Mouse (Mus musculus) granulocyte monocyte progenitor cell, adult 5-6 weeks (primary cell): ENCODE results near the gene Elp5. TPM values are rescaled to one million over a fixed set of nuclear protein-coding genes. Genes with fewer than 3 reads are reported as not detected.
A peak's percentile ranks its signal among the peaks of the same experiment; 100 is the strongest.
"Not testable (repeated sequence)": the region's sequence is repeated elsewhere in the genome, so short reads cannot be mapped to it uniquely, and the experiment has no call there.

Experiments
- ATAC-seq: replicated peaks from 2 replicates; pipeline ENCODE4 v1.8.0; 2016; ENCODE audit warnings: mild to moderate bottlenecking, moderate TSS enrichment, inconsistent platforms; ENCODE audit not compliant: poor library complexity, severe bottlenecking
- total RNA-seq, 2 experiments: library from RNA; stranded (forward) in 1 of 2; stranded (reverse) in 1 of 2; fragments of 200-712, 200-1000 nt in 1 of 2; fragments of >200 nt in 1 of 2; fragmentation: Nextera tagmentation in 1 of 2; gene quantifications; 2 replicates each; pipeline ENCODE4 v1.2.3; 2014 to 2017

Elp5 gene
- total RNA-seq, 2 experiments from 2014 or later: 59.4 to 77.5 TPM

DNA sequence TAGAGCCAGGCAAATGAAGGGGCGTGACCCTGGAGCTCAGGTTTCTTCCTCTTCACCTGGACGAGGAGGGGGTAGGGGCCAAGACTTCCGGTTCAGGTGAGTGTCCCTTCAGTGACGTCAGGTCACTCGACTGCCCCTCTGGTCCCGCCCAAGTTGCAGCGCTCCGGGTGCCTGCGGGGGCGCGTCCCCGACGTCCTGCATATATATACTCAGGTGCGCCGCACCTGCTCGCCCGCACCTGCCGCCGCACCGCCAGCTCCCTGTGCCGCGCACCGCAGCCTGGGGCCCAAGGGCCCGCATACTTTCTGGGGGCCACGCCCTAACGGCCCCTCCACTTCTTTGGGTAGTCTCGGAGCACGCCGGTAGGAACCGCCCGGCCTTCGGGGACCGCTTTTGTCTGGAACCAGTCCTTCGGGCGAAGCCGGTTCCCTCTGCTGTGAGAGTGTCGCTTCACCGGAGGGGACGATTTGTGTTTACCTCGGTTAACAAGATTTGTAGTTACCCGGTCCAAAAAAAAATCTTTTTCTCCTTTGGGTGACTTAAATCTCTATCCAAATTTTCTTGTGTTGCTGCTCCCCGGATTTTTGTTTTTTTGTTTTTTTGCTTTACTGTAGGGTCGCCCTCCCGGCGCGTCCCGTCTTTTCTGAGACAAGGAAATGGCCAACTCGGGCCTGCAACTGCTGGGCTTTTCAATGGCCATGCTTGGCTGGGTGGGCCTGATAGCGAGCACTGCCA lies 16.9 kb downstream of the Elp5 start:
- ATAC-seq: no peak

DNA sequence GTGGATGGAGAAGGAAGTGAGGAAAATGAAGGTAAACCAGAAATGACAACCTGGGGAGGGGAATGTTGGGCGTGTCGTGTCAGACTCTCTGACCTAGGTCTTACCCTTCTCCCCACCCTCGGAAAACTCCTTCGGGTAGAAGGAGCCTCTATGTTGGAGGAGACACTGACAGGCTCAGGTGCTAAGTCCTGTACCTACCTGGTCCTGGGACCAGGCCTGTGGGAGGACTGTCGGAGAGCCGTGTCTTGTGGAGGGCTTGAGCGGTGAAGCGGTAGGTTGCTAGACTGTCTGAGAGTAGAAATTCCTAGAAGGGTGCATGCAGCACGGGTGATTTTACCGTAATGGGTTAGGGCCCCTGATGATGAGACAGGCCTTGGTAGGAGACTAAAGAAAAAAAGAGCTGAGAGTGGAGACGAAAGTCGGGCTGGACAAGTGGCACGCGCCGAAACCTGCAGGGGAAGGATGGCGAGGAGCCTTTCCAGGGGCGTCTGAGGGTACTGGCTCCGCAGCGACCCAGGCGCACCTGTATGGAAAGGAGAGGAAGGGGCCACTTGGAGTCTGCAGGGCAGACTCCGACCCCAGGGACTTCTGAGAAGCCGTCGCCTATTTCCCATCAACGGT lies 17.6 kb downstream of the Elp5 start, which contains the start of gene Cldn7:
Cldn7 (plus strand) TSS at position 130 of the 621 bp plus-strand sequence.
- ATAC-seq: no peak

DNA sequence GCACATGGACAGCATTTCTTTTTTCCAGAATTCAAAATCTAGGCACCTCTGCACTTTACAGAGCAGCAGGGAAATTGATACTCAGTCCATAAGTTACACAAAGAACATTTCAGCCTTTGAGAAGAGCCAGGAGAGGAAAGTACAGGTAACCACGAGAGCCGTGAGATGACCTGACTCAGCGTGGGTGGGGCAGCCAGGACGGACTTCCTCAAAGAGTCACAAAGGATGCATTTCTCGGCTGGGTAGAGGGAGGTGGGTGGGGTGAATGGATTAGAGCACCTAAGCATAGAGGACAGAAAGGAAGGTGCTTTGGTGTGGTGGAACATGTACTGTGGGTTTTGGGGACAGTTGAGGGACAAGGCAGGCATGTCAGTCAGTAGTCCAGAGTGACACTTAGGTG lies 20.5 kb downstream of the Elp5 start:
- peak; percentile 42 for ATAC-seq

DNA sequence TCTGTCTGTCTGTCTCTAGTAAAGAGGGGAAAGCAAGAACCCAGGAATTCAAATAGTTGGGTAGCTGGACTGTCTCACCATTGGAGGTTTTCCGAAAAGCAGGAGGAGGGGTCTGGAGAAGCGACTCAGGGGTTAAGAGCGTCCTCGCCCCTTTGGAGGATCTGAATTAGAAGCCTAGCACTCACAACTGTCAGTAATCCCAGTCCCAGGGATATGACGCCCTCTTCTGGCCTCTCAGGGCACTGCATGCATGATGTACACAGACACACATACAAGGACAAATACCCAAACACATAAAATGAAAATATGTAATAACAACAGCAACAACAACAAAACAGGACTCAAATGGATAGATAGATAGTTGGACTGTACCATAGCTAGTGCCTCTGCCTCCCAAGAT lies 21.7 kb downstream of the Elp5 start:
- ATAC-seq: 0 out of 2 replicates have a peak, but pooled peaks have one; percentile 27

DNA sequence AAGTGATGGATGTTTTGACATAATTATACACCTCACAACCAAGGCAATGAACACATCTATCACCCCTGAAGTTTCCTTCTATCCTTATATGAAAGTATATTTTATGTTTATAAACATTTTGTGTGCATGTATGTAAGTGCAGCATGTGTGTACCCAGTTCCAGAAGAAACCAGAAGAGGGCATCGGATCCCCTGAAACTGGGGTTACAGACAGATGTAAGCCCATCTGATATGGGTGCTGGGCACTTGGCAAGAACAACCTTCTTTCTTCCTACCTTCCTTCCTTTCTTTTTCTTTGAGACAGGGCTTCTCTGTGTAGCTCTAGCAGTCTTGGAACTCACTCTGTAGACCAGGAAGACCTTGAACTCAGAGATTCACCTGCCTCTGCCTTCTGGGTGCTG lies 26.1 kb downstream of the Elp5 start:
- ATAC-seq: no peak

DNA sequence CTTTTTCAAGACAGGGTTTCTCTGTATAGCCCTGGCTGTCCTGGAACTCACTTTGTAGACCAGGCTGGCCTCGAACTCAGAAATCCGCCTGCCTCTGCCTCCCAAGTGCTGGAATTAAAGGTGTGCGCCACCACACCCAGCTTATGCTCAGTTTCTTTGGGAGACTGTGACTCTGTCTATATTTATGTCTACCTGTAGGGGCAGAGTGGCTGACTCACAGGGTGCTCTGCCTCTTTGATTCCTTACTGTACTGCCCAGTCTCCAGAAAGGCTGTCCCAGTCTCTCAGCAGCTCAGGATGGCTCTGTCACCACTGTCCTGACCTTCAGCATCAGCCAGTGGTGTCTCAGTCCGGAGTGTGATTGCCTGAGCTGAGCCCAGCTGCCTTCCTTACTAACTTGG lies 26.7 kb downstream of the Elp5 start:
- not testable (repeated sequence) for ATAC-seq

DNA sequence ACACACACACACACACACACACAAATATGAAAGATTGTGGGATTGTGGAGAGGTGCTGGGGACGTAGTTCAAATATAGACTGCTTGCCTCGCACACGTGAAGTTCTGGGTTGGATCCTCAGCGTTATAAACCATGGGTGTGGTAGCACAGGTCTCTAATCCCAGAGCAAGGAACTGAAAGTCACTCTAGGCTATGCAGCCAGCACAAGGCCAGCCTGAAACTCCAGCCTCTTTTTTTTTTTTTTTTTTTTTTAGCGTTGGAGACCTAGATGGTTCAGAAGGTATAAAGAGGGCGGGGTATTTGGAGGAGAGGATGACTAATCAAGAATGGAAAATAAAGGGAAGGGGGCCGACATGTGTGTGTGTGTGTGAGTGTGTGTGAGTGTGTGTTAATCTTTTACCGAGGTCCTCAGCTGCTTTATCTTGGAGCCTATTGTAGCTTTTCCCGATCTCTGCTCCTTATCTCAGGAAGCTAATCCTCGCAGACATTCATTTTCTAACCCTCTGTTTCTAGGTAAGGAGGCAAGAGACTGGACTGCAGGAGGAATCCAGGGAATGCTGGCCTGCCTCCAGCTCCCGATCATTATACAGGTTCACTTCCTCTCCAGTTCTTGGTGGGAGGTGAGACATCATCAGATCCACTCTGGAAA lies 28.9 kb downstream of the Elp5 start:
- ATAC-seq: no peak; the same call in 1 of the 2 replicates

DNA sequence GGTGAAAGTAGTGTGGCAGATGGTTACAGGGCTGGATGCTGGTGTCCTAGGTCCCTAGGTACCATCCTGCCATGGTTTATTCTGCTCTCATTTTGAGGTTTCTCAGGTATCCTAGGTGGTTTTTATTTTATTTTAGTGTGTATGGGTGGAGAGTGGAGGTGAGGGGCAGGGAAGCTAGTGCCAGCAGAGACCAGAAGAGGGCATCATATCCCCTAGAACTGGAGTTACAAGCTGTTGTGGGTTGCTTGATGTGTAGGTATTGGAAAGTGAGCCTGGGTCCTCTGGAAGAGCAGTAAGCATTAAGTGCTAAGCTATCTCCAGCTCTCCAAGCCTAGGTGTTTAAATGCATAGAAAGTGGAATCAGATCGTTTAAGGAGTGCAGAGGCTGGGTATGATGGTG lies 30.0 kb downstream of the Elp5 start:
- no peak for ATAC-seq

DNA sequence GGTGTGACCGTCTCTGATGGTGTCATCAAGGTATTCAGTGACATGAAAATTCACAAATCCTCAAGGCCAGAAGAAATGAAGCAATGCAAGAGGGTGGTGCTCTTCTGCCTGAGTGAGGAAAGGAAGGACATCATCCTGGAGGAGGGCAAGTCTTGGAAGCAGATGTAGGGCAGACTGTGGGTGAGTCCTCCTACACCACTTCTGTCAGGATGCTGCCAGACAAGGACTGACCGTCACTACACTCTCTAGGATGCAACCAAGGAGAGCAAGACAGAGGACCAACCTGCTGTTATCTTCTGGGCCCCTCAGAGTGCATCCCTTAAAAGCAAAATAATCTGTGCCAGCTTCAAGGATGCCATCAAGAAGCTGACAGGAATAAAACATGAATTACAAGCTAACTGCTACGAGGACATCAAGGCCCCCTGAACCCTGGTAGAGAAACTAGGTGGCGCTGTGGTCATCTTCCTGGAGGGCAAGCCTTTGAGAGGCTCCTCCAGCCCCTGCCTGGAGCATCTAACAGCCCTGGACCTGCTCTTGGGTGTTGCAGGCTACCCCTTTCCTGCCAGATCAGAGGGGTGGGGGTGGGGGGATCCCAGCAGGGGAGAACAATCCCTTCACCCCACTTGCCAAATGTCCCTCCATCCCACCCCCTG lies 31.4 kb downstream of the Elp5 start:
- no peak for ATAC-seq

DNA sequence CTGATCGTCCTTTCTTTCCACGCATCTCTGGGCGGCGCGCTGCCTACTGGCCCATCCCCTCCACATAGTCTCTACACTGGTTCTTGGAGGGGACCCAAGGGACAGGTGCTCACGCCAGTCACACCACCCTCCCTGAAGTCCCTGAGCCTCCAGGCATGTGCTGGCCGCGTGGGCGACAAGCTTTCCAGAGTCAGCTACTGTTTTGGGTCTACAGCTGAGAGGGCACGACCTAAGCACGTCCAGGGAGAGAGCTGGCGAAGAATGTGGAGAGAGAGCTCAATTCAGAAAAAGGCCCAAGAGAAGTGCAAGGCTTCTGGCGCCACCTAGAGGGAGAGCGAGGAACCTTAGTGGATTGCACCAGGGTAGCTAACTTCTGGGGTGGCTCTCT lies 33.6 kb downstream of the Elp5 start:
- peak; percentile 74 for ATAC-seq

DNA sequence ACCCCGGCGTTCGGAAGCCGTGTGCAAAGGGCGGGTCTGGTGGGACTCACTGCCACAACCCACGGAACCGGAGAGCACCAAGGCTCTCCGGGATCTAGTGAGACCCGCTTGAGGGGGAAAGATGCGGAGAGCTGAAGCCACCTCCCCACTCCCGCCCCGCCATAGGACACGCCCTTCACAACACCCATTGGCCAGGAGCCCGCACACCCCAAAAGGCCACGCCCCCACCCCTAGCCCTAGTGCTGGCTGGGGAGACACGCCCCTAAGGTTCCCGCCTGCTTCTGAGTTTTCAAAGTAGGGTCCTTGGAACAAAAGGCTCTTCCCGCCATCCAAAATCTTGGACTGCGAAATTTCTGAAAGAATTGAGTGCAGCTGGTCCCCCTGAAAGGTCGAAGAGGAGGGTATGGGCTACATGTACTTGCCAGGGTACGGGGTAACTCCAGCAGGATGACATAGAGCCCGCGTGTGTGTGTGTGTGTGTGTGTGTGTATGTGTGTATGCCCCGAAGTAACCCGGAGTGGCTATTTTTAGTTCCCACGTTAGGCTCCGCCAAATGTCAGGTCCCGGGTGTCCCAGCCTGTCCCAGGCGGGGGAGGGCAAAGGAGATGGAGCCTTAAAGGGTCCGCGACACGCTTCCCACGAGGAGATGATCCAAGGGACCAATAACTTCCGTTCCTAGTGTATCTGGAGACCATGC lies 34.1 kb downstream of the Elp5 start, which contains the start of gene Slc2a4:
Slc2a4 (minus strand) TSS at position 123 of the 697 bp plus-strand sequence.
- peak; percentile 92 for ATAC-seq

DNA sequence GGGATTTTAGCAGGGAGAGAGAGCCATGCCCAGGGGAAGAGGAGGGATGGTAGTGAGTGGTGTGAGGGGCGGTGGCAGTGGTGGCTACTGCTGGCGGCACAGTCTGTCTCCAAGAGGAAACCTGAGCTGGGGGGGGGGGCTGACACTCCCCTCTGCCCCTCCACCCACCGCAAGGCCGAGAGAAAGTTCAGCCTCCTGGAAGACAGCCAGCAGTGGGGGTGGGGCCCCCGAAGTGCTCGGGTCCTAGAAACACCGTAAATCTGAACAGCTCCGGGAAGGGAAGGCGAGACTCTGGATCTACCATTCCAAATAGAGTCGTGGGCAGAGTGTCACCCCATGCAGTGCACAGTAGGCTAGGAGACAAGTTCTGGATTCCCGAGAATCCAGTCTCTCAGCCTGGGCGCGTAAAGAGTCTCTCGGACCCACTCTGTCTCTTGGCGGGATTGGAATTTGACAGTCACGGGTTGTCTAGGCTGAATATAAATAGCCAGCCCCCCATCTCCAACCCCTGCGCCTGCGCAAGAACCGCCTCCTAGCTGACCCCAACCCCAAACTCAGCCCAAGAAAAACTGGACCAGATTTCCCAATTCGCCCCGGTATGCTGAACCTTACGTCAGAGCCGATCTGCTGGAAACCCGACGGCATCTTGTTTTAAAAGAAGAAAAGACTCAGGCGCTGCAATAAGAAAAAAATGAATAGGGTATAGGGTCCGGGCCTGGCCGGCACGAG lies 34.8 kb downstream of the Elp5 start:
- ATAC-seq: no peak

DNA sequence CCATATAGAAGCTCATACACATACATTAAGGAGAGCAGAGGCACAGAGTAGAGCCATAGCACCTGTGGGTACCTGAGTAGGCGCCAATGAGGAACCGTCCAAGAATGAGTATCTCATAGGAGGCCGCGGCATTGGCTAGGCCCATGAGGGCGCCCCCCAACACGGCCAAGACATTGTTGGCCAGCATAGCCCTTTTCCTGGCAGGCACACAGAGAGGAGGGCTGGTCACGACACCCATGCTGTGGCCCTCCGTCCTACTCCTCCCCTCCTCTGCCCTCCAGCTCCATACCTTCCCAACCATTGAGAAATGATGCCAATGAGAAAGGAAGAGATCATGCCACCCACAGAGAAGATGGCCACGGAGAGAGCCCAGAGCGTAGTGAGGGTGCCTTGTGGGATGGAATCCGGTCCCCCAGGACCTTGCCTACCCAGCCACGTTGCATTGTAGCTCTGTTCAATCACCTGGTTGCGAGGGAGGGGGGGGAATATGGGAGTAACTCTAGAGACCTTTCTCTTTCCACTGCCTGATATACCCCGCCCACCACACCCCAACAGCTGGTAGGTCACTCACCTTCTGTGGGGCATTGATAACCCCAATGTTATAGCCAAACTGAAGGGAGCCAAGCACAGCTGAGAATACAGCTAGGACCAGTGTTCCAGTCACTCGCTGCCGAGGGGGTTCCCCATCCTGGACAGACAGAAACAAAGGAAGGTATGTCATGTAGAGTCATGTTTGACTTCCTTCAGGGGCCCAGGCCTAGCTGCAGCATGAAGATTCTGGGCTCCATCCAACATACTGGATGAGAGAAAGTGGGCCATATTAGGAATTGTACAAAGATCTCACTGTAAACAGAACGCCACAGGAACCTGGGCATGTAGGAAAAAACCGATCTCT lies 36.1 kb downstream of the Elp5 start:
- no peak for ATAC-seq

DNA sequence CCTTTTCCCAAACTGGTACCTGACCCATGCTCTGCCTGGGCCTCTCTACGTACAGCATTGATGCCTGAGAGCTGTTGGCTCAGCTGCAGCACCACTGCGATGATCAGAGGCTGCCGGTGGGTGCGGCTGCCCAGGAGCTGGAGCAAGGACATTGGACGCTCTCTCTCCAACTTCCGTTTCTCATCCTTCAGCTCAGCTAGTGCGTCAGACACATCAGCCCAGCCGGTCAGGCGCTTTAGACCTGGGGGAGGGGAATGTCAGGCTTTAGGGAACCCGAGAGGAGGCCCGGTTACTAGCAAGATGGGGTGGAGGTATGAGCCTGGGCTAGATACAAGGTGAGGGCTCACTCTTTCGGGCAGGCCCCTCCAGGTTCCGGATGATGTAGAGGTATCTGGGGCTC lies 37.1 kb downstream of the Elp5 start:
- no peak for ATAC-seq

DNA sequence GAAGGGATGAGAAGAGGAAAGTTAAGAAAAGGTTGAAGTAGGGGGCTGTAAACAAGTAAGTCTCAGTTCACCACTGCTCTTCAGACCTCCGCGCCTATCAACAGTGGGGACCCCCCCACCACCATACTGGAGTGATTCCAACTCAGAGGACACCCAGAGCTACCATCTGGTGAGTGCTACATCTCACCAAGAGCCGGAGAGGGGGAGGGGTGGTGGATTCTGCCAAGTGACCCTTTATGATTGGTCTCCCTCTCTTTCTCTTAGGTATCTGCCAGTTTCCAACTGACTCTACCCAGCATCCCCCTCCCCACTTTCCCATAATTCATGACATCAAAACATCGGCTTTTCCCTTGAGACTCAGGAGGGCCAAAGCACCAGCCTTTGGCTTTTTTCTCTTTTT lies 41.4 kb downstream of the Elp5 start:
- ATAC-seq: no peak

DNA sequence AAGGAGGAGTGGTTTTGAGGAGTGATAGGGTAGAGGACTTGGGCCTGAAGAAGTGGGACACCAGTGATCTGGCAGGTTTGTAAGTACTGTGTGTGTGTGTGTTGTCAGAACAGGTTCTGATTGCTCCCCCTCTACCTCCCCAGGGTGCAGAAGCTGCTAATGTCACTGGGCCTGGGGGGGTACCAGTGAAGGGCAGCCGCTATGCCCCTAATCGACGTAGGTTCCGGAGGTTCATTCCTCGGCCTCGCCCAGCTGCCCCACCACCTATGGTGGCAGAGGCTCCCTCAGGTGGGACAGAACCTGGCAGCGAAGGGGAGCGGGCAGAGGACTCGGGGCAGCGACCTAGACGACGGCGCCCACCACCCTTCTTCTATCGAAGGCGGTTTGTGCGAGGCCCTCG lies 42.6 kb downstream of the Elp5 start:
- no peak for ATAC-seq

DNA sequence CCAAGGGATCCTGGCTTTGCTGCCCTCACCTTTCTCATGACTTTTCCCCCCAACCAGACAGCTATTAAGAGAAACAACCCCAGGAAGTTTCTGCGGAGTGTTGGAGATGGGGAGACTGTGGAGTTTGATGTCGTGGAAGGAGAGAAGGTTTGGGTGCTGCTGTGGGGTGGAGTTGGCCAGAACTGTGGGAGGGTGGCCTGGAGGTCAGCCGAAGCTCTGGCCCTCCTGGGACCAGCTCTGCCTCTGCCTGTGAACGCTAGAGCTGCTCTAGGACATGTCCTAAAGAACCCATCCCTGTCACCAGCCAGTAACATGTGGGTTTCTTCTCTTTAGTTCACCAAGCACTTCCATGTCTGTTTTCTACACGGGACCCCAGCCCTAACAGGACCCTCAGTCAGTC lies 43.1 kb downstream of the Elp5 start:
- ATAC-seq: no peak

DNA sequence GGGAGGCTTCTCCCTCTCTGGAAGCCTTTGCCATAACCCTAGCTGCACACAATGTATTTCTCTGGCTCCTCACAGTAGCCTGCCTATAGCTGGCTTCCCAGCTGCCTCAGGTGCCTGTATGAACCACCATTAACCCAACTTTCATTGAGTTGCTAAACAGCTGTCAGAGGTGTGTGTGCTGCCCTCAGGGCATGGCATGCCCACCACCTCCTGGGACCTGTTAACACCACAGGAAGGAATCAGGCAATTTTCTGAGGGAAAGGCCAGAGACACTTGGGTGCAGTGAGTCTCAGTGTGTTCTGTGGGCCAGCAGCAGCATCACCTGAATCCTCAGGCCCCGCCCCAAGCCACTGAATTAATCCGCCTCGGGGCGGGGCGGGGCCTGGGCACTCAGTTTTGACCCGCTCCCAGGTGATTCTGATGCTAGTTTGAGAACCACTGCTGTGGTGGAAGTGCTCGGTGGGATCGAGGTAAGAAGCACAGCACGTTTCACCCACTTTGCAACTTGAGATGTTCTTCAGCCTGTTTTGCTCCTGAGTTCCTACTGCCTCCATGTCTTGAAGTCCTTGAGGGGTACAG lies 43.8 kb downstream of the Elp5 start:
- ATAC-seq: no peak
